Mouse (Mus musculus): Measurements from ENCODE around the gene Slain1. TPM values are rescaled to one million over a fixed set of nuclear protein-coding genes. Genes with fewer than 3 reads are reported as not detected.

Slain1 gene
- 13.0 and 15.4 TPM in 2 replicates for polyA plus RNA-seq (2015; fragmentation: Nextera tagmentation; extraction: Ambion mirVana)

- WGBS, result 0% methylated on average over 32 of the region's 32 CpGs
- Histone ChIP-seq H3K9me3 (replicated peaks; ENCODE audit: control insufficient read depth, low read length, poor library complexity, severe bottlenecking) (no peaks in the 10 kb centered on the region), H3K4me1 (ENCODE audit: control insufficient read depth, insufficient read depth, low read length) (peaks cover 43% of the 10 kb centered on the region), H3K36me3 (ENCODE audit: control insufficient read depth, insufficient read depth, low read length) (no peaks in the 10 kb centered on the region), H3K4me3 (ENCODE audit: low read depth, low read length) (peak within 1 kb of the TSS; percentile 99), H3K9ac (ENCODE audit: low read depth, low read length) (peak within 1 kb of the TSS; percentile 99), H3K27me3 (ENCODE audit: control insufficient read depth, insufficient read depth, low read depth, low read length) (no peaks in the 10 kb centered on the region), H3K27ac (ENCODE audit: low read length) (peak within 1 kb of the TSS; percentile 99), H3K4me2 (ENCODE audit: low read length) (peak within 1 kb of the TSS; percentile 92)
- peak; percentile 97 for ATAC-seq
Measured at GRCm38 (mm10) chr14:103649896-103650334, at the start of gene Slain1. TSS of gene Slain1 (plus strand) at chr14:103650228.

GRCm38 (mm10) chr14:103608063-103608462, 42.0 kb upstream of the Slain1 start:
- Histone ChIP-seq H3K4me2 (ENCODE audit: low read length) (no peak overlapping the region), H3K27me3 (ENCODE audit: control insufficient read depth, insufficient read depth, low read depth, low read length) (no peaks in the 10 kb centered on the region), H3K4me1 (ENCODE audit: control insufficient read depth, insufficient read depth, low read length) (no peaks in the 10 kb centered on the region), H3K36me3 (ENCODE audit: control insufficient read depth, insufficient read depth, low read length) (no peaks in the 10 kb centered on the region), H3K27ac (ENCODE audit: low read length) (no peak overlapping the region), H3K9me3 (replicated peaks; ENCODE audit: control insufficient read depth, low read length, poor library complexity, severe bottlenecking) (no peaks in the 10 kb centered on the region), H3K9ac (ENCODE audit: low read depth, low read length) (no peak overlapping the region), H3K4me3 (ENCODE audit: low read depth, low read length) (no peak overlapping the region)
- no peak for ATAC-seq
- 87% methylated on average over 8 of the region's 8 CpGs for WGBS

DNA sequence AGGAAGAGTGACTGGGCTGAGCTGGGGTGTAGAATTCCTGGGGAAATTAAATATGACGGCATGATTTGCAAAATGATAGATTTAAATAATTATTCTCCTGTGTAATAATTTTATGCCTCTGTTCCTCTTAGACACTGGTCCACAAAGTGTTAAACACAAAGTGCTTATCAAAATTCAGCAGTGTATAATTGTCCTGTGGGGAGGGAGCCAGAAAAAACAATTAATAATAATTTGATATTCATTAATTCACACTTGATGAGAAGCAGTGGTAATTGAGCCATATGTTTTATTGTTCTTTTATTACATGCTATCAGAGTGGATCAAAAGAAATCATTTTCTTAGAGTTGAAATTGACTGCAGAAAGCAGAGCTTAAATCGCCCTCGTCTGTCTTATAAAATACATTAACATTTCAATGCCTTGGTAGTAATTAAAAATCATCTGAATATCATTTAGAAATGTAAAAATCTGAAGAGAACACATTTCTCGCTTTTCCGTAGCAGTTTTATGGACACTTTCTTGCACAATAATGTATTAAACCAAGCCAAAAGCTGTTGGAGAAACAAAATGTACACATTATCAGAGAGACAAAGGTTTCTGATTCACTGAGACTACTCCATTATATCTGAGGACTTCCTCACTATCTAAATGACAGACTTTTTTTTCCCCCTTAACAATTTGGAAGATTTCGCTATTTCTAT, 36.3 kb upstream of the Slain1 start:
- no peak overlapping the region for H3K27ac ChIP-seq (ENCODE audit: low read length)
- no peaks in the 10 kb centered on the region for H3K4me1 ChIP-seq (ENCODE audit: control insufficient read depth, insufficient read depth, low read length)
- 58% methylated on average over 6 of the region's 6 CpGs for WGBS
- H3K27me3 ChIP-seq (ENCODE audit: control insufficient read depth, insufficient read depth, low read depth, low read length), result no peaks in the 10 kb centered on the region
- no peak overlapping the region for H3K4me3 ChIP-seq (ENCODE audit: low read depth, low read length)
- H3K4me2 ChIP-seq (ENCODE audit: low read length), result no peak overlapping the region
- no peaks in the 10 kb centered on the region for H3K9me3 ChIP-seq (replicated peaks; ENCODE audit: control insufficient read depth, low read length, poor library complexity, severe bottlenecking)
- H3K9ac ChIP-seq (ENCODE audit: low read depth, low read length), result no peak overlapping the region
- ATAC-seq, result 0 out of 2 replicates have a peak, but pooled peaks have one; percentile 17
- no peaks in the 10 kb centered on the region for H3K36me3 ChIP-seq (ENCODE audit: control insufficient read depth, insufficient read depth, low read length)

GRCm38 (mm10) chr14:103614272-103614587, 35.8 kb upstream of the Slain1 start:
- Histone ChIP-seq H3K4me2 (ENCODE audit: low read length) (no peak overlapping the region), H3K9ac (ENCODE audit: low read depth, low read length) (no peak overlapping the region), H3K4me1 (ENCODE audit: control insufficient read depth, insufficient read depth, low read length) (no peaks in the 10 kb centered on the region), H3K36me3 (ENCODE audit: control insufficient read depth, insufficient read depth, low read length) (no peaks in the 10 kb centered on the region), H3K4me3 (ENCODE audit: low read depth, low read length) (no peak overlapping the region), H3K27me3 (ENCODE audit: control insufficient read depth, insufficient read depth, low read depth, low read length) (no peaks in the 10 kb centered on the region), H3K9me3 (replicated peaks; ENCODE audit: control insufficient read depth, low read length, poor library complexity, severe bottlenecking) (no peaks in the 10 kb centered on the region), H3K27ac (ENCODE audit: low read length) (no peak overlapping the region)
- WGBS, result 83% methylated on average over 4 of the region's 4 CpGs
- no peak for ATAC-seq

DNA sequence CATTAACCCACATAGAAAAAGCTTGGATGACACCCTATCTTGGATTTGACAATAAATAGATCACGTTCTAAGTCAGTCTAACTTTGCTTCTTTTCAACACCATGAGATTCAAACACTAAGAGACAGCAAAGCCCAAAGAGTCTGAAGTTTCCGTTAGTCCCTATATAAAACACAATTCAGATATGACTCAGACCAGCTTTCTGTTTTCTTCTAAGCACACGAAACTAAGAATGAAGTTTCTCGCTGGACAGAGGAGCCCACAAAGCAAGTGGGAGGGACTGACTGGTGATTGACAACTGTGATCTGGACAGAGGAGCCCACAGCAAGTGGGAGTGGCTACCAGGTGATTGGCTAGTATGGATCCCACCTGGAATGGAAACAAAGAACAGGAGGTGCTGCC, 30.3 kb upstream of the Slain1 start:
- no peak overlapping the region for H3K4me2 ChIP-seq (ENCODE audit: low read length)
- 94% methylated on average over 4 of the region's 4 CpGs for WGBS
- H3K9ac ChIP-seq (ENCODE audit: low read depth, low read length), result no peak overlapping the region
- no peaks in the 10 kb centered on the region for H3K27me3 ChIP-seq (ENCODE audit: control insufficient read depth, insufficient read depth, low read depth, low read length)
- ATAC-seq, result no peak
- no peaks in the 10 kb centered on the region for H3K36me3 ChIP-seq (ENCODE audit: control insufficient read depth, insufficient read depth, low read length)
- H3K4me1 ChIP-seq (ENCODE audit: control insufficient read depth, insufficient read depth, low read length), result no peaks in the 10 kb centered on the region
- H3K4me3 ChIP-seq (ENCODE audit: low read depth, low read length), result no peak overlapping the region
- H3K27ac ChIP-seq (ENCODE audit: low read length), result no peak overlapping the region
- H3K9me3 ChIP-seq (replicated peaks; ENCODE audit: control insufficient read depth, low read length, poor library complexity, severe bottlenecking), result no peaks in the 10 kb centered on the region

DNA sequence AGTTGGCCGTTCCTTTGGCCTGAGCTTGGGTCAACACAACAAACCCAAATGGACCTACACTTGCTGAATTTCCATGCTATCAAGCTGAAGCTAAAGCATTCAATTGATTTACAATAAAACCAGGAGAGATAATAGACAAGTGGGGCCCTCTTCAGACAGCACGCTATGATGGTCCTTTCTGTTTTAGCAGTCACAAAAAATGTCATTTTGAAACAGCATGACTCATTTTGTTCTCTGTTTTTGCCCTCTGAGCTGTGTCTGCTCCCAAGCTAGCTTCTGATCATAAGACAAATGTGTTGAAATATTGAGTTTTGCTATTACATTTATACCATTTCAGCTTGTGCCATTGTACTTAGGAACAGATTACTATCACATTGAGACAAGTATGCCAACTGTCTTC, 28.8 kb upstream of the Slain1 start:
- no peak for ATAC-seq
- WGBS, result 93% methylated on average over 2 of the region's 2 CpGs
- Histone ChIP-seq H3K9me3 (replicated peaks; ENCODE audit: control insufficient read depth, low read length, poor library complexity, severe bottlenecking) (no peaks in the 10 kb centered on the region), H3K4me2 (ENCODE audit: low read length) (no peak overlapping the region), H3K4me1 (ENCODE audit: control insufficient read depth, insufficient read depth, low read length) (no peaks in the 10 kb centered on the region), H3K4me3 (ENCODE audit: low read depth, low read length) (no peak overlapping the region), H3K27ac (ENCODE audit: low read length) (no peak overlapping the region), H3K9ac (ENCODE audit: low read depth, low read length) (no peak overlapping the region), H3K27me3 (ENCODE audit: control insufficient read depth, insufficient read depth, low read depth, low read length) (no peaks in the 10 kb centered on the region), H3K36me3 (ENCODE audit: control insufficient read depth, insufficient read depth, low read length) (no peaks in the 10 kb centered on the region)

- H3K4me3 ChIP-seq (ENCODE audit: low read depth, low read length), result no peak overlapping the region
- 88% methylated on average over 6 of the region's 6 CpGs for WGBS
- H3K9ac ChIP-seq (ENCODE audit: low read depth, low read length), result no peak overlapping the region
- no peak overlapping the region for H3K4me2 ChIP-seq (ENCODE audit: low read length)
- ATAC-seq, result no peak
- H3K27me3 ChIP-seq (ENCODE audit: control insufficient read depth, insufficient read depth, low read depth, low read length), result no peaks in the 10 kb centered on the region
- H3K9me3 ChIP-seq (replicated peaks; ENCODE audit: control insufficient read depth, low read length, poor library complexity, severe bottlenecking), result no peaks in the 10 kb centered on the region
- no peaks in the 10 kb centered on the region for H3K36me3 ChIP-seq (ENCODE audit: control insufficient read depth, insufficient read depth, low read length)
- H3K4me1 ChIP-seq (ENCODE audit: control insufficient read depth, insufficient read depth, low read length), result no peaks in the 10 kb centered on the region
- H3K27ac ChIP-seq (ENCODE audit: low read length), result no peak overlapping the region
Measured at GRCm38 (mm10) chr14:103626100-103626499, 23.9 kb upstream of the Slain1 start.

- Histone ChIP-seq H3K27ac (ENCODE audit: low read length) (no peak overlapping the region), H3K9ac (ENCODE audit: low read depth, low read length) (no peak overlapping the region), H3K36me3 (ENCODE audit: control insufficient read depth, insufficient read depth, low read length) (no peaks in the 10 kb centered on the region), H3K27me3 (ENCODE audit: control insufficient read depth, insufficient read depth, low read depth, low read length) (no peaks in the 10 kb centered on the region), H3K4me3 (ENCODE audit: low read depth, low read length) (no peak overlapping the region), H3K9me3 (replicated peaks; ENCODE audit: control insufficient read depth, low read length, poor library complexity, severe bottlenecking) (no peaks in the 10 kb centered on the region), H3K4me2 (ENCODE audit: low read length) (no peak overlapping the region), H3K4me1 (ENCODE audit: control insufficient read depth, insufficient read depth, low read length) (no peaks in the 10 kb centered on the region)
- 92% methylated on average over 7 of the region's 7 CpGs for WGBS
- no peak for ATAC-seq
Measured at GRCm38 (mm10) chr14:103629639-103630364, 20.2 kb upstream of the Slain1 start.

DNA sequence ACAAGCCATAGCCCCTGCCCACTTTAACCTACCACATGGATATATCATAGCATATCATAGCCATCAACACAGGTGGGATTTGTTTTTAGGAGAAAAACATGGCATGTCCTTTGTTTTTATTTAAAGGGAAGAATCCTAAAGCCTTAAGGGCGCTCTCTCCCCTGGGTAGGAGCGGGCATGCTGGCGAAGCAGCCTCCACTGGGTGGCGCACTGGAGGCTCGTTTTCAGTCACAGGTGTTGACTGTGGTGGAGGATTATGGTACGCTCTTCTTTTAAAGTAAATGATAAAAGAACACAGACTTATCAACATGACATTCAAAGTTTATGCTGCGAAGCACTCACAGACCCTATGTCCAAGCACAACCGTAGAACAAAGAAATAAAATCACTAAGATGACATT, 19.5 kb upstream of the Slain1 start:
- Histone ChIP-seq H3K4me2 (ENCODE audit: low read length) (no peak overlapping the region), H3K27ac (ENCODE audit: low read length) (no peak overlapping the region), H3K4me1 (ENCODE audit: control insufficient read depth, insufficient read depth, low read length) (no peaks in the 10 kb centered on the region), H3K4me3 (ENCODE audit: low read depth, low read length) (no peak overlapping the region), H3K9me3 (replicated peaks; ENCODE audit: control insufficient read depth, low read length, poor library complexity, severe bottlenecking) (no peaks in the 10 kb centered on the region), H3K9ac (ENCODE audit: low read depth, low read length) (no peak overlapping the region), H3K36me3 (ENCODE audit: control insufficient read depth, insufficient read depth, low read length) (no peaks in the 10 kb centered on the region), H3K27me3 (ENCODE audit: control insufficient read depth, insufficient read depth, low read depth, low read length) (no peaks in the 10 kb centered on the region)
- no peak for ATAC-seq
- WGBS, result 82% methylated on average over 8 of the region's 8 CpGs

Measured in midbrain, embryonic 16.5 days (tissue).